Mouse (Mus musculus): Measurements from ENCODE around the gene Tecr. TPM values are rescaled to one million over a fixed set of nuclear protein-coding genes. Genes with fewer than 3 reads are reported as not detected.

The Tecr gene
- total RNA-seq, 2 experiments from 2014 or later = 521 to 544 TPM

GRCm38 (mm10) chr8:83566469-83567395 is 41.0 kb downstream of the Tecr start, which contains the start of gene Ndufb7:
TSS of gene Ndufb7 (plus strand) at chr8:83566671.
- DNase-seq (ENCODE audit: low spot score in 2 of 2) = peak; percentile 97 to 99

GRCm38 (mm10) chr8:83565731-83566375 is 41.9 kb downstream of the Tecr start:
- no peak for DNase-seq (ENCODE audit: low spot score in 2 of 2)

GRCm38 (mm10) chr8:83563246-83563645 is 44.5 kb downstream of the Tecr start:
- DNase-seq (ENCODE audit: low spot score in 2 of 2) = no peak

- DNase-seq (ENCODE audit: low spot score in 2 of 2) = no peak
Measured at GRCm38 (mm10) chr8:83562669-83563068, 45.1 kb downstream of the Tecr start.

- DNase-seq (ENCODE audit: low spot score in 2 of 2) = no peak
Measured at GRCm38 (mm10) chr8:83535736-83536135, 72.0 kb downstream of the Tecr start, which contains the start of gene Olfr370. TSS of gene Olfr370 (plus strand) at chr8:83535780.

- no peak for DNase-seq (ENCODE audit: low spot score in 2 of 2)
Measured at GRCm38 (mm10) chr8:83534802-83535201, 73.0 kb downstream of the Tecr start.

Other genes with a start within 250 kb of the Tecr start
- 10 to 100 TPM; 10.5 to 10.9 TPM for gene Clgn, start 218.1 kb downstream of the Tecr start, total RNA-seq (2021)
- 100 to 1,000 TPM; 233 TPM for gene Scoc, start 149.6 kb downstream of the Tecr start, total RNA-seq (2021)
- gene Olfr370, start 72.2 kb downstream of the Tecr start, total RNA-seq (2021) = not detected
- gene Ndufb7, start 41.3 kb downstream of the Tecr start, total RNA-seq (2021) = 100 to 1,000 TPM; 152 to 158 TPM
- gene Dnajb1, start 222 bp upstream of the Tecr start, total RNA-seq (2021) = 10 to 100 TPM; 31.8 to 33.7 TPM
- gene Gipc1, start 44.7 kb upstream of the Tecr start, total RNA-seq (2021) = 10 to 100 TPM; 77.9 to 78.5 TPM
- gene Ptger1, start 58.7 kb upstream of the Tecr start, total RNA-seq (2021) = 1 to 10 TPM; 1.3 to 1.9 TPM
- 10 to 100 TPM; 53.6 TPM for gene Pkn1, start 91.2 kb upstream of the Tecr start, total RNA-seq (2021)
- gene Ddx39, start 107.2 kb upstream of the Tecr start, total RNA-seq (2021) = 10 to 100 TPM; 17.9 to 19.2 TPM
- gene Adgre5, start 133.4 kb upstream of the Tecr start, total RNA-seq (2021) = 10 to 100 TPM; 11.9 to 12.6 TPM